Mouse (Mus musculus): ENCODE measurements around the gene Ugt1a9. TPM values are rescaled to one million over a fixed set of nuclear protein-coding genes. Genes with fewer than 3 reads are reported as not detected.

Gene Ugt1a9
- total RNA-seq, 1 experiment = not detected

- in situ Hi-C loops (cut with MboI; ENCODE audit: low sequenced_read_pairs in 2 of 2, unreplicated experiment in 2 of 2) = no loop called here
- Histone ChIP-seq H3K4me3 (ENCODE audit: insufficient read depth in 1 of 2, low read depth in 1 of 2, low read length in 2 of 2, poor library complexity in 1 of 2, severe bottlenecking in 1 of 2) (peak within 1 kb of the TSS; percentile 61 to 67), H3K27ac (ENCODE audit: insufficient read depth, low read depth, low read length, poor library complexity, severe bottlenecking) (no peak within 1 kb of the TSS), H3K9ac (ENCODE audit: insufficient read depth, low read depth, low read length, poor library complexity, severe bottlenecking) (peak within 1 kb of the TSS; percentile 72), H3K9me3 (ENCODE audit: control insufficient read depth, insufficient read depth, low read depth, low read length) (no peaks in the 10 kb centered on the region), H3K36me3 (ENCODE audit: control insufficient read depth, insufficient read depth, low read length, poor library complexity, severe bottlenecking) (no peaks in the 10 kb centered on the region), H3K4me1 (ENCODE audit: control insufficient read depth in 2 of 2, insufficient read depth in 2 of 2, low read length in 2 of 2, poor library complexity in 1 of 2) (no peaks in the 10 kb centered on the region)
- TF ChIP-seq HCFC1 (IDR thresholded peaks at IDR 0.05; ENCODE audit: borderline replicate concordance, insufficient read depth, low read length) (no peak), MAFK (IDR thresholded peaks at IDR 0.05; ENCODE audit: insufficient read depth, low read depth, low read length) (no peak), CHD2 (IDR thresholded peaks at IDR 0.05; ENCODE audit: low read depth, low read length) (peak; percentile 79), ZC3H11A (IDR thresholded peaks at IDR 0.05; ENCODE audit: borderline replicate concordance, low read depth, low read length) (no peak), ZNF384 (IDR thresholded peaks at IDR 0.05; ENCODE audit: low read depth, low read length) (no peak)
- DNase-seq (ENCODE audit: low read depth, low spot score) = peak; percentile 68
Measured at GRCm38 (mm10) chr1:88205294-88205922, 134.8 kb downstream of the Ugt1a9 start, which contains the start of gene Dnajb3. Gene Dnajb3 (minus strand): TSS chr1:88205782.

GRCm38 (mm10) chr1:88206843-88207479 is 136.4 kb downstream of the Ugt1a9 start:
- Histone ChIP-seq H3K4me1 (ENCODE audit: control insufficient read depth in 2 of 2, insufficient read depth in 2 of 2, low read length in 2 of 2, poor library complexity in 1 of 2) (no peaks in the 10 kb centered on the region), H3K9ac (ENCODE audit: insufficient read depth, low read depth, low read length, poor library complexity, severe bottlenecking) (no peak overlapping the region), H3K27ac (ENCODE audit: insufficient read depth, low read depth, low read length, poor library complexity, severe bottlenecking) (no peak overlapping the region), H3K36me3 (ENCODE audit: control insufficient read depth, insufficient read depth, low read length, poor library complexity, severe bottlenecking) (no peaks in the 10 kb centered on the region), H3K9me3 (ENCODE audit: control insufficient read depth, insufficient read depth, low read depth, low read length) (no peaks in the 10 kb centered on the region), H3K4me3 (ENCODE audit: insufficient read depth in 1 of 2, low read depth in 1 of 2, low read length in 2 of 2, poor library complexity in 1 of 2, severe bottlenecking in 1 of 2) (no peak overlapping the region)
- no peak for TF ChIP-seq ZC3H11A (IDR thresholded peaks at IDR 0.05; ENCODE audit: borderline replicate concordance, low read depth, low read length)
- no peak for TF ChIP-seq MAFK (IDR thresholded peaks at IDR 0.05; ENCODE audit: insufficient read depth, low read depth, low read length)
- no peak for TF ChIP-seq CHD2 (IDR thresholded peaks at IDR 0.05; ENCODE audit: low read depth, low read length)
- TF ChIP-seq HCFC1 (IDR thresholded peaks at IDR 0.05; ENCODE audit: borderline replicate concordance, insufficient read depth, low read length) = no peak
- TF ChIP-seq ZNF384 (IDR thresholded peaks at IDR 0.05; ENCODE audit: low read depth, low read length) = no peak
- in situ Hi-C loops (cut with MboI; ENCODE audit: low sequenced_read_pairs in 2 of 2, unreplicated experiment in 2 of 2) = no loop called here
- no peak for DNase-seq (ENCODE audit: low read depth, low spot score)

GRCm38 (mm10) chr1:88211812-88212211 is 141.2 kb downstream of the Ugt1a9 start, which contains the start of gene Ugt1a1:
Gene Ugt1a1 (plus strand): TSS chr1:88211959.
- no peak within 1 kb of the TSS for H3K4me3 ChIP-seq (ENCODE audit: insufficient read depth in 1 of 2, low read depth in 1 of 2, low read length in 2 of 2, poor library complexity in 1 of 2, severe bottlenecking in 1 of 2)
- DNase-seq (ENCODE audit: low read depth, low spot score) = no peak
- H3K36me3 ChIP-seq (ENCODE audit: control insufficient read depth, insufficient read depth, low read length, poor library complexity, severe bottlenecking) = no peaks in the 10 kb centered on the region
- in situ Hi-C loops (cut with MboI; ENCODE audit: low sequenced_read_pairs in 2 of 2, unreplicated experiment in 2 of 2) = no loop called here
- no peaks in the 10 kb centered on the region for H3K4me1 ChIP-seq (ENCODE audit: control insufficient read depth in 2 of 2, insufficient read depth in 2 of 2, low read length in 2 of 2, poor library complexity in 1 of 2)
- no peaks in the 10 kb centered on the region for H3K9me3 ChIP-seq (ENCODE audit: control insufficient read depth, insufficient read depth, low read depth, low read length)
- H3K9ac ChIP-seq (ENCODE audit: insufficient read depth, low read depth, low read length, poor library complexity, severe bottlenecking) = no peak within 1 kb of the TSS
- no peak within 1 kb of the TSS for H3K27ac ChIP-seq (ENCODE audit: insufficient read depth, low read depth, low read length, poor library complexity, severe bottlenecking)
- TF ChIP-seq MAFK (IDR thresholded peaks at IDR 0.05; ENCODE audit: insufficient read depth, low read depth, low read length) (no peak), ZC3H11A (IDR thresholded peaks at IDR 0.05; ENCODE audit: borderline replicate concordance, low read depth, low read length) (no peak), HCFC1 (IDR thresholded peaks at IDR 0.05; ENCODE audit: borderline replicate concordance, insufficient read depth, low read length) (no peak), CHD2 (IDR thresholded peaks at IDR 0.05; ENCODE audit: low read depth, low read length) (no peak)

- H3K9me3 ChIP-seq (ENCODE audit: control insufficient read depth, insufficient read depth, low read depth, low read length) = no peaks in the 10 kb centered on the region
- in situ Hi-C loops (cut with MboI; ENCODE audit: low sequenced_read_pairs in 2 of 2, unreplicated experiment in 2 of 2) = no loop called here
- no peak overlapping the region for H3K9ac ChIP-seq (ENCODE audit: insufficient read depth, low read depth, low read length, poor library complexity, severe bottlenecking)
- H3K27ac ChIP-seq (ENCODE audit: insufficient read depth, low read depth, low read length, poor library complexity, severe bottlenecking) = no peak overlapping the region
- no peaks in the 10 kb centered on the region for H3K36me3 ChIP-seq (ENCODE audit: control insufficient read depth, insufficient read depth, low read length, poor library complexity, severe bottlenecking)
- no peaks in the 10 kb centered on the region for H3K4me1 ChIP-seq (ENCODE audit: control insufficient read depth in 2 of 2, insufficient read depth in 2 of 2, low read length in 2 of 2, poor library complexity in 1 of 2)
- no peak for DNase-seq (ENCODE audit: low read depth, low spot score)
- no peak overlapping the region for H3K4me3 ChIP-seq (ENCODE audit: insufficient read depth in 1 of 2, low read depth in 1 of 2, low read length in 2 of 2, poor library complexity in 1 of 2, severe bottlenecking in 1 of 2)
- TF ChIP-seq HCFC1 (IDR thresholded peaks at IDR 0.05; ENCODE audit: borderline replicate concordance, insufficient read depth, low read length) (no peak), CHD2 (IDR thresholded peaks at IDR 0.05; ENCODE audit: low read depth, low read length) (no peak), MAFK (IDR thresholded peaks at IDR 0.05; ENCODE audit: insufficient read depth, low read depth, low read length) (no peak), ZC3H11A (IDR thresholded peaks at IDR 0.05; ENCODE audit: borderline replicate concordance, low read depth, low read length) (no peak), ZNF384 (IDR thresholded peaks at IDR 0.05; ENCODE audit: low read depth, low read length) (no peak)
Measured at GRCm38 (mm10) chr1:88212341-88213045, 141.9 kb downstream of the Ugt1a9 start.
